ENCODE assay signal across 9 mouse cellular contexts in the genomic region with DNA sequence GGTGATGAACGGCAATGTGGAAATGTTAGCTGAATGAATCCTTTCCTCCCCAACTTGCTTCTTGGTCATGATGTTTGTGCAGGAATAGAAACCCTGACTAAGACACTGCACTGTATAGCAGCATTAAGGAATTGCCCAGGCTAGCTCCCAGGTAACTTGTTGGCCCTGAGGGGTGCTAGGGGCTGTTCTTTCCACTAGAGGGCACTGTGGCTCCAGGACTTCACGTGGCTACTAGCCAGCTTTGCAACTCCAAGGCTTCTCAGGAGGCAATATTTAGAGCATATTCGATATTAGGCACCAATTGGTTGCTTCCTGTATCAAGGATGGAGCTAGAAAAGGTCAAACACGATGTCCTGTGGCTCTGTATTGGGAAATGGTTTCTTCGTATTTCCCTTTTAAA. TPM values are rescaled to one million over a fixed set of nuclear protein-coding genes. Genes with fewer than 3 reads are reported as not detected.
DNase-seq lines count a peak whose midpoint lies in the region; ATAC-seq and TF ChIP-seq lines count a peak whose summit lies in the region.
"Had no signal": no experiment of that assay in that cellular context is flagged by ENCODE, and none has a peak within 500 bp of the region (broad histone marks: within the 10 kb centered on the region; RNA-seq: fewer than 3 reads in every experiment).

No protein-coding gene starts in this region.

- no peak overlapping the region for H3K4me3 ChIP-seq in MEL (ENCODE audit: control insufficient read depth in 1 of 2, insufficient read depth in 1 of 2, low read depth in 2 of 2, low read length in 2 of 2)
- H3K4me3 ChIP-seq in midbrain, embryonic 13.5 days (replicated peaks) = no peak overlapping the region
- H3K4me3 ChIP-seq: lung, embryonic 15.5 days had no signal

- no peak overlapping the region for H3K4me2 ChIP-seq in midbrain, embryonic 13.5 days (replicated peaks)
- H3K4me2 ChIP-seq: lung, embryonic 15.5 days had no signal

- peak; percentile 31; the same call in 1 of the 2 replicates for ATAC-seq in midbrain, embryonic 13.5 days

- H3K79me2 ChIP-seq in MEL (ENCODE audit: control insufficient read depth, insufficient read depth, low read length, poor library complexity) = no peaks in the 10 kb centered on the region

- H3K9me3 ChIP-seq in MEL (replicated peaks; ENCODE audit: insufficient read depth, low read length) = no peaks in the 10 kb centered on the region
- no peaks in the 10 kb centered on the region for H3K9me3 ChIP-seq in midbrain, embryonic 13.5 days
- H3K9me3 ChIP-seq: lung, embryonic 15.5 days had no signal

- no peak for TF ChIP-seq EP300 in MEL (IDR thresholded peaks at IDR 0.05; ENCODE audit: low read depth in 1 of 2, low read length in 2 of 2)

- TF ChIP-seq CTCF in MEL (IDR thresholded peaks at IDR 0.05 in 2 of 3, conservative IDR thresholded peaks at IDR 0.05 in 1 of 3; ENCODE audit: control insufficient read depth in 1 of 3, insufficient read depth in 1 of 3, low read depth in 2 of 3, low read length in 3 of 3, poor library complexity in 1 of 3, severe bottlenecking in 1 of 3) = peak; percentile 95 to 99 (median 97)

- H3K27me3 ChIP-seq in MEL (ENCODE audit: control insufficient read depth in 1 of 2, insufficient read depth in 2 of 2, low read length in 2 of 2) = no peaks in the 10 kb centered on the region; a peak in 1 of 4 replicates
- no peaks in the 10 kb centered on the region for H3K27me3 ChIP-seq in midbrain, embryonic 13.5 days
- H3K27me3 ChIP-seq: lung, embryonic 15.5 days had no signal

- WGBS in midbrain, embryonic 13.5 days = 18% methylated on average over 5 of the region's 5 CpGs

- H3K27ac ChIP-seq in MEL (ENCODE audit: control insufficient read depth, low read depth, low read length) = no peak overlapping the region
- no peak overlapping the region for H3K27ac ChIP-seq in midbrain, embryonic 13.5 days
- H3K27ac ChIP-seq: lung, embryonic 15.5 days had no signal

- peak overlapping the region; percentile 37; the same call in 1 of the 2 replicates for H3K9ac ChIP-seq in MEL (ENCODE audit: control insufficient read depth, low read depth, low read length, poor library complexity, severe bottlenecking)
- H3K9ac ChIP-seq in midbrain, embryonic 13.5 days (replicated peaks) = no peak overlapping the region
- H3K9ac ChIP-seq: lung, embryonic 15.5 days had no signal

- no peak for TF ChIP-seq POLR2A in MEL (IDR thresholded peaks at IDR 0.05; ENCODE audit: control insufficient read depth in 1 of 2, insufficient read depth in 1 of 2, low read depth in 1 of 2, low read length in 2 of 2, poor library complexity in 1 of 2)

- H3K36me3 ChIP-seq in MEL (ENCODE audit: control insufficient read depth in 1 of 2, insufficient read depth in 2 of 2, low read length in 2 of 2) = no peaks in the 10 kb centered on the region
- H3K36me3 ChIP-seq in midbrain, embryonic 13.5 days = no peaks in the 10 kb centered on the region
- H3K36me3 ChIP-seq: lung, embryonic 15.5 days had no signal

- no peaks in the 10 kb centered on the region for H3K4me1 ChIP-seq in MEL (ENCODE audit: control insufficient read depth in 1 of 2, insufficient read depth in 2 of 2, low read length in 2 of 2)
- H3K4me1 ChIP-seq in midbrain, embryonic 13.5 days (replicated peaks) = peaks cover 19% of the 10 kb centered on the region

- DNase-seq in heart, adult 18-20 months = peak; percentile 55 to 84
- no peak for DNase-seq in heart, postnatal 25 days (ENCODE audit: low spot score)
- DNase-seq in MEL (ENCODE audit: low read depth, low spot score) = peak; percentile 87
- DNase-seq in cerebellum, adult 18-20 months = peak; percentile 69 to 82
- DNase-seq in gastrocnemius, postnatal 14 days = peak; percentile 55
- peak; percentile 47 for DNase-seq in left cerebral cortex, adult 11 months (ENCODE audit: low spot score)
- DNase-seq in spleen, postnatal 36 days (ENCODE audit: low spot score in 2 of 2) = peak; percentile 42 to 56

- peak; percentile 92 for TF ChIP-seq RAD21 in MEL (IDR thresholded peaks at IDR 0.05; ENCODE audit: low read depth, low read length)

- intact Hi-C loops in heart, postnatal 25 days (cut with DNase I) = loop anchor here (1.0 kb wide), 1 partner anchor 64 kb away; no protein-coding TSS in a partner anchor
- intact Hi-C loops in gastrocnemius, postnatal 14 days (cut with DNase I; ENCODE audit: low total_unique reads) = loop anchor here (5.0 kb wide), 1 partner anchor 65 kb away; no protein-coding TSS in a partner anchor

TF ChIP-seq in MEL, 35 proteins besides CTCF, POLR2A, EP300 and RAD21:
- peak; percentile 83 for TF ChIP-seq MYC (IDR thresholded peaks at IDR 0.05; ENCODE audit: low read depth, low read length)
- TF ChIP-seq TCF12 (IDR thresholded peaks at IDR 0.05; ENCODE audit: low read depth, low read length) = no peak
- no peak for TF ChIP-seq MEF2A (IDR thresholded peaks at IDR 0.05; ENCODE audit: extremely low read depth, insufficient replicate concordance, low read depth, low read length, poor library complexity, severe bottlenecking)
- TF ChIP-seq ELF1 (IDR thresholded peaks at IDR 0.05; ENCODE audit: low read depth, low read length) = no peak
- TF ChIP-seq ETS1 (IDR thresholded peaks at IDR 0.05; ENCODE audit: low read depth, low read length) = no peak
- TF ChIP-seq E2F4 (IDR thresholded peaks at IDR 0.05; ENCODE audit: borderline replicate concordance, low read depth, low read length) = no peak
- peak; percentile 50; the same call in 1 of the 2 replicates for TF ChIP-seq MAZ (IDR thresholded peaks at IDR 0.05; ENCODE audit: low read depth, low read length)
- peak; percentile 83 for TF ChIP-seq SMC3 (IDR thresholded peaks at IDR 0.05; ENCODE audit: low read depth, low read length)
- no peak for TF ChIP-seq GABPA (IDR thresholded peaks at IDR 0.05; ENCODE audit: low read depth, low read length)
- TF ChIP-seq CHD1 (IDR thresholded peaks at IDR 0.05; ENCODE audit: low read depth, low read length) = no peak
- TF ChIP-seq MAFK (IDR thresholded peaks at IDR 0.05; ENCODE audit: borderline replicate concordance, low read depth, low read length) = no peak
- peak; percentile 33; the same call in 1 of the 2 replicates for TF ChIP-seq SIN3A (IDR thresholded peaks at IDR 0.05; ENCODE audit: low read length)
- TF ChIP-seq ZC3H11A (IDR thresholded peaks at IDR 0.05; ENCODE audit: low read depth, low read length) = peak; percentile 81
- no peak for TF ChIP-seq NELFE (IDR thresholded peaks at IDR 0.05; ENCODE audit: low read depth, low read length)
- TF ChIP-seq ZKSCAN1 (IDR thresholded peaks at IDR 0.05; ENCODE audit: low read depth, low read length) = no peak
- no peak for TF ChIP-seq RCOR1 (IDR thresholded peaks at IDR 0.05; ENCODE audit: low read depth, low read length)
- no peak for TF ChIP-seq USF2 (IDR thresholded peaks at IDR 0.05; ENCODE audit: borderline replicate concordance in 1 of 2, insufficient read depth in 1 of 2, low read depth in 1 of 2, low read length in 2 of 2)
- peak; percentile 74 for TF ChIP-seq MAX (IDR thresholded peaks at IDR 0.05; ENCODE audit: low read length)
- no peak for TF ChIP-seq TAL1 (IDR thresholded peaks at IDR 0.05; ENCODE audit: low read length)
- TF ChIP-seq JUND (IDR thresholded peaks at IDR 0.05; ENCODE audit: low read depth, low read length) = no peak
- TF ChIP-seq KAT2A (conservative IDR thresholded peaks at IDR 0.05; ENCODE audit: low read depth, low read length) = no peak
- no peak for TF ChIP-seq TBP (IDR thresholded peaks at IDR 0.05; ENCODE audit: low read depth, low read length)
- TF ChIP-seq USF1 (IDR thresholded peaks at IDR 0.05; ENCODE audit: low read depth, low read length) = peak; percentile 69
- no peak for TF ChIP-seq NRF1 (IDR thresholded peaks at IDR 0.05; ENCODE audit: insufficient read depth, low read depth, low read length, poor library complexity, severe bottlenecking)
- no peak for TF ChIP-seq CHD2 (IDR thresholded peaks at IDR 0.05; ENCODE audit: low read length)
- TF ChIP-seq MXI1 (IDR thresholded peaks at IDR 0.05; ENCODE audit: low read depth, low read length) = peak; percentile 49; the same call in 1 of the 2 replicates
- TF ChIP-seq POLR2AphosphoS2 (IDR thresholded peaks at IDR 0.05; ENCODE audit: low read length) = no peak
- no peak for TF ChIP-seq GATA1 (IDR thresholded peaks at IDR 0.05; ENCODE audit: low read depth, low read length)
- TF ChIP-seq ZNF384 (IDR thresholded peaks at IDR 0.05; ENCODE audit: low read depth, low read length) = no peak
- TF ChIP-seq HCFC1 (IDR thresholded peaks at IDR 0.05; ENCODE audit: low read depth, low read length) = no peak
- TF ChIP-seq BHLHE40 (IDR thresholded peaks at IDR 0.05; ENCODE audit: borderline replicate concordance, low read depth, low read length) = no peak; the same call in 1 of the 2 replicates

RNA-seq across cellular contexts. Expression of a gene that starts 13.6 kb away (rescaled TPM):
- total RNA-seq in heart, adult 18-20 months (2021) = 1 to 10 TPM; 5.2 to 7.0 TPM
- 1 to 10 TPM; 7.0 to 7.5 TPM for total RNA-seq in heart, postnatal 25 days (2021)
- total RNA-seq in MEL (2012; rRNA removed) = 0.04 and 0.13 TPM in 2 replicates
- polyA plus RNA-seq in MEL (2012; ENCODE audit: insufficient read depth in 1 of 2, insufficient read length in 2 of 2, low read depth in 1 of 2, low replicate concordance in 2 of 2, missing spikeins in 1 of 2) = under 1 TPM in 1 of 2 experiments, not detected in 1; 0.11 TPM
- 10 to 100 TPM; 10.6 to 11.4 TPM for total RNA-seq in gastrocnemius, postnatal 14 days (2021)
- 15.3 and 28.0 TPM in 2 replicates for polyA plus RNA-seq in midbrain, embryonic 13.5 days (2015; fragmentation: Nextera tagmentation; extraction: Ambion mirVana)
